Mouse (Mus musculus) liver, embryonic 13.5 days (tissue): Measurements from ENCODE around the gene Lmo1. TPM values are rescaled to one million over a fixed set of nuclear protein-coding genes. Genes with fewer than 3 reads are reported as not detected.

Experiments used
- ATAC-seq: fragments of 200-750 bp; cut with Nextera tagmentation; 2 replicates; pipeline ENCODE4 v1.8.0; 2017; ENCODE audit warnings: low read depth, mild to moderate bottlenecking, moderate number of reproducible peaks, moderate library complexity
- DNase-seq: peaks from one replicate; pipeline ENCODE4 v3.0.0; 2022
- H3K27ac ChIP-seq: fragments of 300-500 bp; sonication (generic); 2 replicates; pipeline ENCODE4 v1.5.1; 2015; ENCODE audit warnings: moderate library complexity, mild to moderate bottlenecking, inconsistent platforms
- H3K27me3 ChIP-seq: fragments of 300-500 bp; sonication (generic); 2 replicates; pipeline ENCODE4 v1.6.1; 2015; ENCODE audit warnings: mild to moderate bottlenecking, inconsistent platforms
- H3K36me3 ChIP-seq: fragments of 300-500 bp; sonication (generic); 2 replicates; pipeline ENCODE4 v1.6.1; 2015; ENCODE audit warnings: mild to moderate bottlenecking, inconsistent platforms
- H3K4me1 ChIP-seq: fragments of 300-500 bp; sonication (generic); replicated peaks from 2 replicates; pipeline ENCODE4 v1.6.1; 2015; ENCODE audit warnings: inconsistent platforms
- H3K4me2 ChIP-seq: fragments of 300-500 bp; sonication (generic); 2 replicates; pipeline ENCODE4 v1.6.1; 2015; ENCODE audit warnings: inconsistent platforms, mild to moderate bottlenecking, moderate library complexity
- H3K4me3 ChIP-seq: fragments of 300-500 bp; sonication (generic); replicated peaks from 2 replicates; pipeline ENCODE4 v1.5.1; 2015; ENCODE audit warnings: mild to moderate bottlenecking, inconsistent platforms
- H3K9ac ChIP-seq: fragments of 300-500 bp; sonication (generic); 2 replicates; pipeline ENCODE4 v1.6.1; 2015; ENCODE audit warnings: mild to moderate bottlenecking, inconsistent platforms
- H3K9me3 ChIP-seq: fragments of 300-500 bp; sonication (generic); replicated peaks from 2 replicates; pipeline ENCODE4 v1.6.1; 2016; ENCODE audit warnings: inconsistent platforms
- WGBS: fragments of 180-500 bp; shearing (Covaris S2); methylation state at CpG from one replicate; pipeline ENCODE4 v1.1.7; 2015; ENCODE audit not compliant: insufficient replicate concordance; 5-methylcytosine and 5-hydroxymethylcytosine counted together
- polyA plus RNA-seq: library from polyadenylated mRNA; unstranded; fragments of >200 nt; fragmentation: Nextera tagmentation; extraction: Ambion mirVana; gene quantifications from 2 replicates; pipeline ENCODE4 v1.2.1, GENCODE M21; 2015

The Lmo1 gene
- polyA plus RNA-seq, 1 experiment from 2014 or later = 1.0 TPM

GRCm38 (mm10) chr7:109197161-109197650, 22.2 kb upstream of the Lmo1 start:
- no peaks in the 10 kb centered on the region for H3K36me3 ChIP-seq
- H3K4me3 ChIP-seq = no peak overlapping the region
- H3K4me1 ChIP-seq = no peaks in the 10 kb centered on the region
- no peak for DNase-seq
- ATAC-seq = no peak
- no peak overlapping the region for H3K27ac ChIP-seq
- H3K27me3 ChIP-seq = no peaks in the 10 kb centered on the region
- H3K4me2 ChIP-seq = no peak overlapping the region
- no peaks in the 10 kb centered on the region for H3K9me3 ChIP-seq
- WGBS = 63% methylated on average over 3 of the region's 3 CpGs
- H3K9ac ChIP-seq = no peak overlapping the region

- ATAC-seq = no peak
- H3K36me3 ChIP-seq = no peaks in the 10 kb centered on the region
- WGBS = 62% methylated on average over 11 of the region's 11 CpGs
- no peak overlapping the region for H3K4me2 ChIP-seq
- no peak overlapping the region for H3K27ac ChIP-seq
- H3K9ac ChIP-seq = no peak overlapping the region
- DNase-seq = no peak
- no peaks in the 10 kb centered on the region for H3K4me1 ChIP-seq
- no peaks in the 10 kb centered on the region for H3K27me3 ChIP-seq
- no peak overlapping the region for H3K4me3 ChIP-seq
- H3K9me3 ChIP-seq = no peaks in the 10 kb centered on the region
Measured at GRCm38 (mm10) chr7:109196399-109197082, 21.5 kb upstream of the Lmo1 start.

GRCm38 (mm10) chr7:109195982-109196381, 21.0 kb upstream of the Lmo1 start:
- Histone ChIP-seq H3K36me3 (no peaks in the 10 kb centered on the region), H3K4me3 (no peak overlapping the region), H3K4me2 (no peak overlapping the region), H3K4me1 (no peaks in the 10 kb centered on the region), H3K27me3 (no peaks in the 10 kb centered on the region), H3K27ac (no peak overlapping the region), H3K9ac (no peak overlapping the region), H3K9me3 (no peaks in the 10 kb centered on the region)
- DNase-seq = no peak
- 57% methylated on average over 6 of the region's 6 CpGs for WGBS
- ATAC-seq = no peak

- H3K27ac ChIP-seq = no peak overlapping the region
- no peak overlapping the region for H3K9ac ChIP-seq
- H3K4me2 ChIP-seq = no peak overlapping the region
- 0 out of 2 replicates have a peak, but pooled peaks cover 5% of the 10 kb centered on the region for H3K27me3 ChIP-seq
- no peak for DNase-seq
- ATAC-seq = no peak
- no peak overlapping the region for H3K4me3 ChIP-seq
- no peaks in the 10 kb centered on the region for H3K36me3 ChIP-seq
- no peaks in the 10 kb centered on the region for H3K9me3 ChIP-seq
- H3K4me1 ChIP-seq = no peaks in the 10 kb centered on the region
- 62% methylated on average over 1 of the region's 1 CpGs for WGBS
Measured at GRCm38 (mm10) chr7:109194850-109195249, 19.8 kb upstream of the Lmo1 start.

GRCm38 (mm10) chr7:109187244-109188035, 12.4 kb upstream of the Lmo1 start:
- Histone ChIP-seq H3K36me3 (no peaks in the 10 kb centered on the region), H3K4me3 (no peak overlapping the region), H3K9me3 (no peaks in the 10 kb centered on the region), H3K27me3 (0 out of 2 replicates have a peak, but pooled peaks cover 5% of the 10 kb centered on the region), H3K27ac (no peak overlapping the region), H3K4me1 (no peaks in the 10 kb centered on the region), H3K4me2 (no peak overlapping the region), H3K9ac (no peak overlapping the region)
- ATAC-seq (no peak), DNase-seq (no peak)
- 62% methylated on average over 6 of the region's 6 CpGs for WGBS

GRCm38 (mm10) chr7:109185975-109186374, 11.0 kb upstream of the Lmo1 start:
- WGBS = 84% methylated on average over 2 of the region's 2 CpGs
- H3K4me2 ChIP-seq = no peak overlapping the region
- no peaks in the 10 kb centered on the region for H3K36me3 ChIP-seq
- H3K27ac ChIP-seq = no peak overlapping the region
- no peaks in the 10 kb centered on the region for H3K9me3 ChIP-seq
- H3K27me3 ChIP-seq = 0 out of 2 replicates have a peak, but pooled peaks cover 5% of the 10 kb centered on the region
- no peaks in the 10 kb centered on the region for H3K4me1 ChIP-seq
- no peak for ATAC-seq
- DNase-seq = no peak
- no peak overlapping the region for H3K9ac ChIP-seq
- H3K4me3 ChIP-seq = no peak overlapping the region

GRCm38 (mm10) chr7:109185564-109185963, 10.6 kb upstream of the Lmo1 start:
- H3K4me2 ChIP-seq = no peak overlapping the region
- H3K4me1 ChIP-seq = no peaks in the 10 kb centered on the region
- H3K27ac ChIP-seq = no peak overlapping the region
- no peaks in the 10 kb centered on the region for H3K36me3 ChIP-seq
- no peaks in the 10 kb centered on the region for H3K9me3 ChIP-seq
- 67% methylated on average over 5 of the region's 5 CpGs for WGBS
- no peak overlapping the region for H3K4me3 ChIP-seq
- ATAC-seq (no peak), DNase-seq (no peak)
- H3K9ac ChIP-seq = no peak overlapping the region
- H3K27me3 ChIP-seq = 0 out of 2 replicates have a peak, but pooled peaks cover 2% of the 10 kb centered on the region

- H3K4me1 ChIP-seq = peaks cover 7% of the 10 kb centered on the region; the same call in 1 of the 2 replicates
- H3K27me3 ChIP-seq = peaks cover 55% of the 10 kb centered on the region
- H3K4me3 ChIP-seq = no peak overlapping the region
- DNase-seq (no peak), ATAC-seq (no peak)
- no peaks in the 10 kb centered on the region for H3K36me3 ChIP-seq
- no peak overlapping the region for H3K4me2 ChIP-seq
- H3K9me3 ChIP-seq = no peaks in the 10 kb centered on the region
- no peak overlapping the region for H3K9ac ChIP-seq
- WGBS = 44% methylated on average over 3 of the region's 3 CpGs
- H3K27ac ChIP-seq = no peak overlapping the region
Measured at GRCm38 (mm10) chr7:109176688-109177087, 1.7 kb upstream of the Lmo1 start.

GRCm38 (mm10) chr7:109175670-109176625, 941 bp upstream of the Lmo1 start:
- 28% methylated on average over 13 of the region's 13 CpGs for WGBS
- DNase-seq = no peak
- peaks cover 7% of the 10 kb centered on the region; the same call in 1 of the 2 replicates for H3K4me1 ChIP-seq
- ATAC-seq = no peak
- H3K27ac ChIP-seq = no peak overlapping the region
- peak overlapping the region; percentile 51; the same call in 1 of the 2 replicates for H3K4me3 ChIP-seq
- H3K9ac ChIP-seq = no peak overlapping the region
- H3K36me3 ChIP-seq = no peaks in the 10 kb centered on the region
- no peaks in the 10 kb centered on the region for H3K9me3 ChIP-seq
- H3K4me2 ChIP-seq = peak overlapping the region; percentile 64; the same call in 1 of the 2 replicates
- peaks cover 63% of the 10 kb centered on the region for H3K27me3 ChIP-seq

- peaks cover 78% of the 10 kb centered on the region for H3K27me3 ChIP-seq
- peak overlapping the region; percentile 51 for H3K4me3 ChIP-seq
- no peaks in the 10 kb centered on the region for H3K36me3 ChIP-seq
- H3K27ac ChIP-seq = no peak overlapping the region
- no peak for ATAC-seq
- H3K9me3 ChIP-seq = no peaks in the 10 kb centered on the region
- peak overlapping the region; percentile 6; the same call in 1 of the 2 replicates for H3K9ac ChIP-seq
- WGBS = 6% methylated on average over 31 of the region's 31 CpGs
- H3K4me1 ChIP-seq = peaks cover 13% of the 10 kb centered on the region; the same call in 1 of the 2 replicates
- no peak for DNase-seq
- peak overlapping the region; percentile 64 for H3K4me2 ChIP-seq
Measured at GRCm38 (mm10) chr7:109174337-109174948, 564 bp downstream of the Lmo1 start.
